Mouse (Mus musculus): ENCODE results near the gene Noxo1.

DNA sequence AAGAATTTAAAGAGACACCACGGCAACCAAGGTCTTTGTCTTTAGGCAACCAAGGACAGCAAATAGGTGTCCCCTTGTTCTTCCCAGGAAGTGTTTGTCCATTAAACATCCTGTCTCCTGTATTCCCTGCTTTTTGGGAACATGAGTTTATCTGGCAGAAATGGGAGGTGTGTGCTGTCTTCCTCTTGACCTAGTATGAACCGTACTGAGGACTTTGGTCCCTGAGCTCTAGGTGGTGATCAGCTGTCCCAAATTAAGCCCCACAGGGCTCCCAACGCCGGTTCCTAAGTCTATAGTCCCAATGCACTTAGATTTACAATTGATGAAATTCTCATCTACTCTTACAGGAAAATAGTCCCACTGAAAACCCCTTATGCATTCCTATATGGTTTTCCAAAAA, 45.3 kb upstream of the Noxo1 start:
- no peak for TF ChIP-seq USF1 (IDR thresholded peaks at IDR 0.05; ENCODE audit: low read depth)
- no peak for TF ChIP-seq CTCF (IDR thresholded peaks at IDR 0.05; ENCODE audit: control insufficient read depth, insufficient read depth, insufficient read length)
- TF ChIP-seq CEBPB (IDR thresholded peaks at IDR 0.05; ENCODE audit: low read depth): no peak
- TF ChIP-seq MAX (IDR thresholded peaks at IDR 0.05): no peak
- no peak for TF ChIP-seq FOSL1 (IDR thresholded peaks at IDR 0.05; ENCODE audit: insufficient read depth, low read length, poor library complexity, severe bottlenecking)

All from C2C12 (cell line).